Mouse (Mus musculus): ENCODE measurements around the gene Ms4a6b. TPM values are rescaled to one million over a fixed set of nuclear protein-coding genes. Genes with fewer than 3 reads are reported as not detected.

Gene Ms4a6b
- total and polyA plus RNA-seq, 2 experiments from 2014 or later: 2.0 to 2.7 TPM

- Histone ChIP-seq H3K27ac (ENCODE audit: low read depth, low read length) (no peak overlapping the region), H3K27me3 (ENCODE audit: insufficient read depth, low read length) (no peaks in the 10 kb centered on the region), H3K9ac (replicated peaks; ENCODE audit: low read length, poor library complexity, severe bottlenecking) (no peak overlapping the region), H3K4me3 (ENCODE audit: low read depth, low read length) (no peak overlapping the region), H3K36me3 (ENCODE audit: insufficient read depth, low read length) (no peaks in the 10 kb centered on the region), H3K9me3 (ENCODE audit: low read length) (no peaks in the 10 kb centered on the region), H3K4me1 (ENCODE audit: insufficient read depth, low read length) (no peaks in the 10 kb centered on the region), H3K4me2 (ENCODE audit: low read depth, low read length, poor library complexity, severe bottlenecking) (no peak overlapping the region)
- ATAC-seq (ENCODE audit: low FRiP score) (no peak), DNase-seq (ENCODE audit: low spot score) (no peak)
- no peak for TF ChIP-seq CTCF (IDR thresholded peaks at IDR 0.05)
- 81% methylated on average over 3 of the region's 3 CpGs for WGBS
Observed at GRCm38 (mm10) chr19:11484388-11484787, 31.9 kb upstream of the Ms4a6b start.

GRCm38 (mm10) chr19:11485266-11485665 is 31.0 kb upstream of the Ms4a6b start:
- Histone ChIP-seq H3K27me3 (ENCODE audit: insufficient read depth, low read length) (no peaks in the 10 kb centered on the region), H3K27ac (ENCODE audit: low read depth, low read length) (no peak overlapping the region), H3K36me3 (ENCODE audit: insufficient read depth, low read length) (no peaks in the 10 kb centered on the region), H3K9ac (replicated peaks; ENCODE audit: low read length, poor library complexity, severe bottlenecking) (no peak overlapping the region), H3K4me3 (ENCODE audit: low read depth, low read length) (no peak overlapping the region), H3K4me1 (ENCODE audit: insufficient read depth, low read length) (no peaks in the 10 kb centered on the region), H3K9me3 (ENCODE audit: low read length) (no peaks in the 10 kb centered on the region), H3K4me2 (ENCODE audit: low read depth, low read length, poor library complexity, severe bottlenecking) (no peak overlapping the region)
- DNase-seq (ENCODE audit: low spot score): no peak
- TF ChIP-seq CTCF (IDR thresholded peaks at IDR 0.05): no peak
- WGBS: 89% methylated on average over 3 of the region's 3 CpGs
- ATAC-seq (ENCODE audit: low FRiP score): no peak

GRCm38 (mm10) chr19:11485746-11486145 is 30.6 kb upstream of the Ms4a6b start, which contains the start of gene Gm8369:
Gene Gm8369 (plus strand): TSS chr19:11485938.
- Histone ChIP-seq H3K9me3 (ENCODE audit: low read length) (no peaks in the 10 kb centered on the region), H3K36me3 (ENCODE audit: insufficient read depth, low read length) (no peaks in the 10 kb centered on the region), H3K4me2 (ENCODE audit: low read depth, low read length, poor library complexity, severe bottlenecking) (no peak within 1 kb of the TSS), H3K9ac (replicated peaks; ENCODE audit: low read length, poor library complexity, severe bottlenecking) (no peak within 1 kb of the TSS), H3K27me3 (ENCODE audit: insufficient read depth, low read length) (no peaks in the 10 kb centered on the region), H3K27ac (ENCODE audit: low read depth, low read length) (no peak within 1 kb of the TSS), H3K4me3 (ENCODE audit: low read depth, low read length) (no peak within 1 kb of the TSS), H3K4me1 (ENCODE audit: insufficient read depth, low read length) (no peaks in the 10 kb centered on the region)
- WGBS: 85% methylated on average over 2 of the region's 2 CpGs
- ATAC-seq (ENCODE audit: low FRiP score): no peak
- TF ChIP-seq CTCF (IDR thresholded peaks at IDR 0.05): no peak
- no peak for DNase-seq (ENCODE audit: low spot score)

- Histone ChIP-seq H3K36me3 (ENCODE audit: insufficient read depth, low read length) (no peaks in the 10 kb centered on the region), H3K9me3 (ENCODE audit: low read length) (no peaks in the 10 kb centered on the region)
- no peak for ATAC-seq (ENCODE audit: low FRiP score)
Observed at GRCm38 (mm10) chr19:11486599-11486998, 29.7 kb upstream of the Ms4a6b start.

GRCm38 (mm10) chr19:11491406-11492189 is 24.7 kb upstream of the Ms4a6b start:
- H3K27ac ChIP-seq (ENCODE audit: low read depth, low read length): no peak overlapping the region
- no peaks in the 10 kb centered on the region for H3K4me1 ChIP-seq (ENCODE audit: insufficient read depth, low read length)
- H3K4me3 ChIP-seq (ENCODE audit: low read depth, low read length): no peak overlapping the region
- H3K36me3 ChIP-seq (ENCODE audit: insufficient read depth, low read length): no peaks in the 10 kb centered on the region
- ATAC-seq (ENCODE audit: low FRiP score): no peak
- H3K27me3 ChIP-seq (ENCODE audit: insufficient read depth, low read length): no peaks in the 10 kb centered on the region
- no peak overlapping the region for H3K9ac ChIP-seq (replicated peaks; ENCODE audit: low read length, poor library complexity, severe bottlenecking)
- no peak for TF ChIP-seq CTCF (IDR thresholded peaks at IDR 0.05)
- no peaks in the 10 kb centered on the region for H3K9me3 ChIP-seq (ENCODE audit: low read length)
- H3K4me2 ChIP-seq (ENCODE audit: low read depth, low read length, poor library complexity, severe bottlenecking): no peak overlapping the region
- DNase-seq (ENCODE audit: low spot score): no peak
- 73% methylated on average over 4 of the region's 4 CpGs for WGBS

More at GRCm38 (mm10) chr19:11486599-11486998, 29.7 kb upstream of the Ms4a6b start:
- Histone ChIP-seq H3K4me1 (ENCODE audit: insufficient read depth, low read length) (no peaks in the 10 kb centered on the region), H3K27ac (ENCODE audit: low read depth, low read length) (no peak overlapping the region), H3K4me2 (ENCODE audit: low read depth, low read length, poor library complexity, severe bottlenecking) (no peak overlapping the region), H3K4me3 (ENCODE audit: low read depth, low read length) (no peak overlapping the region), H3K27me3 (ENCODE audit: insufficient read depth, low read length) (no peaks in the 10 kb centered on the region), H3K9ac (replicated peaks; ENCODE audit: low read length, poor library complexity, severe bottlenecking) (no peak overlapping the region)
- no peak for TF ChIP-seq CTCF (IDR thresholded peaks at IDR 0.05)
- no peak for DNase-seq (ENCODE audit: low spot score)
- 85% methylated on average over 1 of the region's 1 CpGs for WGBS

GRCm38 (mm10) chr19:11492671-11493070 is 23.6 kb upstream of the Ms4a6b start:
- no peak for TF ChIP-seq CTCF (IDR thresholded peaks at IDR 0.05)
- DNase-seq (ENCODE audit: low spot score): no peak
- no peak overlapping the region for H3K27ac ChIP-seq (ENCODE audit: low read depth, low read length)
- H3K4me2 ChIP-seq (ENCODE audit: low read depth, low read length, poor library complexity, severe bottlenecking): no peak overlapping the region
- H3K36me3 ChIP-seq (ENCODE audit: insufficient read depth, low read length): no peaks in the 10 kb centered on the region
- H3K27me3 ChIP-seq (ENCODE audit: insufficient read depth, low read length): no peaks in the 10 kb centered on the region
- 76% methylated on average over 1 of the region's 1 CpGs for WGBS
- H3K4me3 ChIP-seq (ENCODE audit: low read depth, low read length): no peak overlapping the region
- no peak for ATAC-seq (ENCODE audit: low FRiP score)
- no peak overlapping the region for H3K9ac ChIP-seq (replicated peaks; ENCODE audit: low read length, poor library complexity, severe bottlenecking)
- H3K9me3 ChIP-seq (ENCODE audit: low read length): no peaks in the 10 kb centered on the region
- no peaks in the 10 kb centered on the region for H3K4me1 ChIP-seq (ENCODE audit: insufficient read depth, low read length)
